Mouse (Mus musculus) hematopoietic stem cell, adult 5-6 weeks (primary cell): Measurements from ENCODE around the gene Slc31a2. TPM values are rescaled to one million over a fixed set of nuclear protein-coding genes. Genes with fewer than 3 reads are reported as not detected.
"Not testable (repeated sequence)": the region's sequence is repeated elsewhere in the genome, so short reads cannot be mapped to it uniquely, and the experiment has no call there.

Experiments
- ATAC-seq, 2 experiments: fragments of 125-278 bp in 1 of 2; replicated peaks in 1 of 2; 2 replicates each; pipeline ENCODE4 v1.8.0; 2016 to 2017; ENCODE audit warnings: inconsistent platforms in 2 of 2, mild to moderate bottlenecking in 2 of 2, moderate number of reproducible peaks in 2 of 2, low read depth in 1 of 2, moderate TSS enrichment in 1 of 2; ENCODE audit not compliant: low FRiP score in 2 of 2, poor library complexity in 2 of 2, severe bottlenecking in 2 of 2, insufficient read depth in 1 of 2, low TSS enrichment in 1 of 2
- total RNA-seq: library from RNA; stranded (forward); fragments of 172-1452, 232-1000 nt; gene quantifications from 2 replicates; pipeline ENCODE4 v1.2.3, GENCODE M21; 2017

Gene Slc31a2
- total RNA-seq, result 11.0 and 18.4 TPM in 2 replicates

GRCm38 (mm10) chr4:62262276-62262675 lies at the start of gene Slc31a2:
Slc31a2 (plus strand) TSS chr4:62262562.
- no peak for ATAC-seq

GRCm38 (mm10) chr4:62213490-62213889 lies 48.9 kb upstream of the Slc31a2 start:
- no peak for ATAC-seq

GRCm38 (mm10) chr4:62228391-62228790 lies 34.0 kb upstream of the Slc31a2 start:
- peak; percentile 39 to 55; a peak in 2 of 4 replicates for ATAC-seq

DNA sequence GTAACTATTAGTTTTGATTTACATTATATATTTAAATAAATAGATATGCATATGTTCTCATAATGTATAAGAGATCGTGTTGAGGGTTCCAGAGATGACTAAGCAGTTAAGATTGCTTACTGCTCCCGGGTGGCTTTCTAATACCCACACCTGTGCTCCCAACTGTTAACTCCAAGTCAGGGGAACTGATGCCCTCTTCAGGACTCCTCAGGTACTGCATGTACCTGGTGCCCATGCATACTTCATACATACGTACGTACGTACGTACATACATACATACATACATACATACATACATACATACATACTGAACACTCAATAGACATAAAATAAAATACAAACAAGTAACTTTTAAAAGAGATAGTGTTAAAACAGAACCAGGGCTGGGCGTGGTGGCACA lies 32.9 kb upstream of the Slc31a2 start:
- ATAC-seq, result no peak; a peak in 1 of 4 replicates

GRCm38 (mm10) chr4:62230153-62230552 lies 32.2 kb upstream of the Slc31a2 start:
- ATAC-seq, result no peak

DNA sequence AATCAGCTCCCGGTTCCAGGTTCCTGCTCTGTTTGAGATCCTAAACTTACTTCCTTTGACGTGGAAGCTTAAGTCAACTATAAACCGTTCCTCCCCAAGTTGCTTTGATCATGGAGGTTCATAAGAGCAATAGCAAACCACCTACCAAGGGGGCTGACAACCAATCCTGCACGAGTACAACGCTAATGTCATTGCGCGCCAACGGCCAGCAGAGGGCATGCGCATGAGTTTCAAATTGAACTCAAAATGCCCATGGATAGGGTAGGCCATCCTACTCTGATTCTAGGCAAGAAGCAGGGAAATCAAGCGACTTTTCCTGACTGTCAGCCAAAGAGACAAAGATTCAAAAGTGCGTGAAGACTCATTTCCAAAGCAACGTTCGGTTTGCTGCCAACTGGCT lies 31.6 kb upstream of the Slc31a2 start, which contains the start of gene Zfp37:
Gene Zfp37, minus strand, starts transcription at position 279 of the 400 bp plus-strand sequence.
- ATAC-seq, result no peak

GRCm38 (mm10) chr4:62240586-62240985 lies 21.8 kb upstream of the Slc31a2 start:
- ATAC-seq, result no peak

GRCm38 (mm10) chr4:62248328-62248727 lies 14.0 kb upstream of the Slc31a2 start:
- peak; percentile 85 to 87 for ATAC-seq

DNA sequence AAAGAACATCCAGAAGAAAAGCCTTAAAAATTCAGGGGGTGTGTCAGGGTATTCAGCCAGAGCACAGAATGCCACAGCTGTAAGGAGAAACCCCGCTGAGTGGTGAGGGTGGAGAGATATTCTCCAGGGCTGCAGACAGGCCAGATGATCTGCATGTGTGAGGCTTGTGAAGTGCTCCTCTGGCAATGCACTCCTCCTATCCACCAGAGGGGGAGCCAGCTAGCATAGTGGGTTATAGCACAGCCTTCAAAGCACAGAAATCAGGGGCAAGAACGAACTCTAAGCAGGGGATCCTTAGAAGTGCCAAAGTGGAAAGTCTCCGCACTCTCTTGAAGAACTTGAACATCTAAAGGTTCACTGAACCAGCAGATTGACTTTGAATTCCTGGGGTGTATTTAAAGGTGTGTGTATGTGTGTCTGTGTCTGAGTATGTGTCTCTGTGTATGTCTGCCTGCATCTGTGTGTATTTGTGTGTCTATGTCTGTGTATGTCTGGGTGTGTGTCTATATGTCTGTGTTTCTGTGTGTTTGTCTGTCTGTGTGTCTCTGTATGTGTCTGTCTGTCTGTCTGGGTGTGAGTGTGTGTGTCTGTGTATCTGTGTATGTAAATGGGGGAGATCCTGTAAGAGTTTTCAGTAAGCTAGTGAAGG lies 11.3 kb upstream of the Slc31a2 start:
- no peak for ATAC-seq

DNA sequence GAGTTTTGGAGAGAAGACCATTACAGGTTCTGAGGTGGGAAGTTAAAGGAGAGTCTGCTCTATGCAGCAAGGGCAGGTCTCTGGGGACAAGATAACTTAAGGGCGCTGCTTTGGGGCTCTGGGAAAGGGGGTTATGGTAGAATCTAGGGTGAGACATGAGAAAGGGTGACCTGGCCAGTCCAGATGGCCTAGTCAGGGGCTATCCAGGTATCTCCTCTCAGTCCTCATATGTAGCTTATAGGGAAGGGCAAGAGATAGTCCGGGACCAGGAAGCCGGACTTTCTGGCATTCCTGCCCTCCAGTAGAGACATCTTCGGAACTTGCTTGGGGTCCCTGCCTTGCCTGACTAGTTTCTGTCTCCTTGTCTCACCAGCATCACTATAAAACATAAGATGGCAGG lies 10.6 kb upstream of the Slc31a2 start:
- ATAC-seq, result no peak

GRCm38 (mm10) chr4:62254551-62254950 lies 7.8 kb upstream of the Slc31a2 start:
- ATAC-seq, result no peak

GRCm38 (mm10) chr4:62256931-62257330 lies 5.4 kb upstream of the Slc31a2 start:
- 0 out of 4 replicates have a peak, but pooled peaks of 1 of the 2 experiments have one; percentile 42 for ATAC-seq

- ATAC-seq, result no peak
These were observed 927 bp downstream of the Slc31a2 start for GRCm38 (mm10) chr4:62263133-62263844.

DNA sequence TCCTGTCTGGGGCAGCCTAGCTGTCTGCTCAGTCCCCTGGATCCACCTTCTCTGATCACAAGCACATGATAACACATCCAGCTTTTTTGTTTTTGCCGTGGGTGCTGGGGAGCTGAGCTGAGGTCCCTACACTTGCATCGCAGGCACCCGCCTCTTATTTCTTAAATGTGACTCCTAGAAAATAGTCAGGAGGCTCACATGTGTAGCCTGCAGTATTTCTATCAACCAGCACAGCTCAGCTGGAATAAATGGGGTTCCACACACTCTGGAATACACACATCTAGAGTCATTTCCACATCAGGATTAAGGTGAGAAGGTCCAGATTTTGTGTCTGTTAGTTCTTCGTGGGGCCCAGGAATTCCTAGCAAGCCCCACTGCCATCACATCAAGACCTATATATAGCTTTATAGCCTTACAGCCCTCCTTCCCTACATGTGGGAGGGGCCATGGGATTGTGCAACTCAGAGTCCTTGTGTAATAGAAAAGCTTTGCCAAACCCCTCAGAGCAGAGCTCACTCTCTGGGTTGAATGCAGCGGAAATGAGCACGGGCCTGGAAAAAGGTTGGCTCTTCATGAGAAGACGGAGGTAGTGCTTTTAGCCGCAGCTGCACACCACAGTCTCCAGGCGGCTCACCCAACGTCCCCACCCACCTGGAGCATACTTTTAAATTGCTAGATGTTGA lies 2.9 kb downstream of the Slc31a2 start:
- peak; percentile 59 to 66; a peak in 2 of 4 replicates for ATAC-seq

GRCm38 (mm10) chr4:62266016-62266415 lies 3.7 kb downstream of the Slc31a2 start:
- ATAC-seq, result not testable (repeated sequence)

GRCm38 (mm10) chr4:62267101-62267500 lies 4.7 kb downstream of the Slc31a2 start:
- no peak for ATAC-seq

- ATAC-seq, result no peak
These were observed 10.3 kb downstream of the Slc31a2 start for GRCm38 (mm10) chr4:62272696-62273095.

DNA sequence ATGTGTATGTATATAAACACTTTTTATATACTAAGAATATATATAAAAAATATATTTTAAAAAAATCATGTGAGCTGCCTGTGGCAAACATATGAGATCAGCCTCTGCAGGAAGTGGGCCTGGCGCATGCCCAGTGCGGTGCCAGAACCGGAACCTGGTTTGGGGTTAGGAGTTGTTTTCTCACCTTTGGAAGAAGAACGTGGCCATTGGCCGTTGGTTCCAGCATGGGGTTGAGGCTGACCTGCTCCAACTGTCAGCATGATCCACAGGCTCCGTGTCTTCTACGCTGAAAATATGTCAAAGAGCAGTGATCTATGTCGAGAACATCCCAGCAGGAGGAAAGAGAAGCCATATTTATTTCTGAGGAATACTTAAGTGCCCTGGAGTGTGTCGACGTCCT lies 11.6 kb downstream of the Slc31a2 start:
- ATAC-seq, result no peak
